Comparison of ENCODE assay signal across 8 mouse cellular contexts in genomic region chr11:98937410-98937913, GRCm38 (mm10). TPM values are rescaled to one million over a fixed set of nuclear protein-coding genes. Genes with fewer than 3 reads are reported as not detected.
DNase-seq lines count a peak whose midpoint lies in the region; ATAC-seq and TF ChIP-seq lines count a peak whose summit lies in the region.

No protein-coding gene starts in this region.

- DNase-seq in G1E (ENCODE audit: low spot score), result peak; percentile 97
- peak; percentile 96 for DNase-seq in kidney, postnatal 14 days
- peak; percentile 85 to 90 for DNase-seq in right cerebral cortex, postnatal 10 days (ENCODE audit: low spot score in 2 of 2)
- DNase-seq in urinary bladder, postnatal 25 days (ENCODE audit: low spot score), result peak; percentile 79

- TF ChIP-seq POLR2A in bone marrow, adult 2 months (IDR thresholded peaks at IDR 0.05; ENCODE audit: borderline replicate concordance, control insufficient read depth, low read depth, low read length), result no peak; the same call in 1 of the 2 replicates

- WGBS in bone marrow, adult 2 months, result under 1% methylated on average over 38 of the region's 38 CpGs
- WGBS in heart, embryonic 16.5 days, result 0% methylated on average over 38 of the region's 38 CpGs

- peak overlapping the region; percentile 93 for H3K9ac ChIP-seq in heart, embryonic 16.5 days (ENCODE audit: low read length)

- H3K27ac ChIP-seq in bone marrow, adult 2 months (ENCODE audit: control insufficient read depth, insufficient read depth, low read depth, low read length, poor library complexity), result peak overlapping the region; percentile 86
- H3K27ac ChIP-seq in heart, embryonic 16.5 days (ENCODE audit: low read length), result peak overlapping the region; percentile 92

- peak overlapping the region; percentile 81 for H3K4me3 ChIP-seq in G1E (ENCODE audit: low read depth, low read length)
- H3K4me3 ChIP-seq in bone marrow, adult 2 months (replicated peaks; ENCODE audit: control insufficient read depth, low read depth, low read length), result peak overlapping the region; percentile 67
- peak overlapping the region; percentile 60 for H3K4me3 ChIP-seq in erythroblast, embryonic 14.5 days (replicated peaks)
- H3K4me3 ChIP-seq in heart, embryonic 16.5 days (ENCODE audit: low read length), result peak overlapping the region; percentile 92
- peak overlapping the region; percentile 93 for H3K4me3 ChIP-seq in megakaryocyte, embryonic 14.5 days (replicated peaks)

- H3K4me1 ChIP-seq in G1E (ENCODE audit: insufficient read depth, low read depth, low read length), result peaks cover 87% of the 10 kb centered on the region
- peaks cover 10% of the 10 kb centered on the region for H3K4me1 ChIP-seq in bone marrow, adult 2 months (ENCODE audit: control insufficient read depth, insufficient read depth, low read length)
- H3K4me1 ChIP-seq in erythroblast, embryonic 14.5 days (ENCODE audit: control insufficient read depth), result peaks cover 43% of the 10 kb centered on the region
- peaks cover 74% of the 10 kb centered on the region for H3K4me1 ChIP-seq in heart, embryonic 16.5 days (ENCODE audit: control insufficient read depth, insufficient read depth, low read length)
- H3K4me1 ChIP-seq in megakaryocyte, embryonic 14.5 days, result peaks cover 82% of the 10 kb centered on the region

- H3K4me2 ChIP-seq in heart, embryonic 16.5 days (ENCODE audit: low read depth, low read length), result peak overlapping the region; percentile 96

- peaks cover 21% of the 10 kb centered on the region for H3K36me3 ChIP-seq in G1E (replicated peaks)
- no peaks in the 10 kb centered on the region for H3K36me3 ChIP-seq in erythroblast, embryonic 14.5 days (ENCODE audit: control insufficient read depth)
- H3K36me3 ChIP-seq in heart, embryonic 16.5 days (ENCODE audit: control insufficient read depth, insufficient read depth), result 0 out of 2 replicates have a peak, but pooled peaks cover 5% of the 10 kb centered on the region
- no peaks in the 10 kb centered on the region for H3K36me3 ChIP-seq in megakaryocyte, embryonic 14.5 days (replicated peaks; ENCODE audit: low read length)

- no peaks in the 10 kb centered on the region for H3K9me3 ChIP-seq in G1E (replicated peaks)
- H3K9me3 ChIP-seq in erythroblast, embryonic 14.5 days (ENCODE audit: control insufficient read depth, low read length), result peaks cover 9% of the 10 kb centered on the region; the same call in 1 of the 2 replicates
- H3K9me3 ChIP-seq in heart, embryonic 16.5 days (replicated peaks; ENCODE audit: control insufficient read depth, low read length), result no peaks in the 10 kb centered on the region
- H3K9me3 ChIP-seq in megakaryocyte, embryonic 14.5 days, result peaks cover 11% of the 10 kb centered on the region

- ATAC-seq in G1E (ENCODE audit: extremely low read depth, insufficient number of reproducible peaks, low FRiP score, poor library complexity, severe bottlenecking), result peak; percentile 79
- peak; percentile 84 for ATAC-seq in heart, embryonic 16.5 days (replicated peaks; ENCODE audit: extremely low read depth, insufficient read depth, low FRiP score)

- peaks cover 21% of the 10 kb centered on the region for H3K27me3 ChIP-seq in G1E (ENCODE audit: insufficient read depth, low read length)
- H3K27me3 ChIP-seq in erythroblast, embryonic 14.5 days (ENCODE audit: control insufficient read depth), result peaks cover 96% of the 10 kb centered on the region
- no peaks in the 10 kb centered on the region for H3K27me3 ChIP-seq in heart, embryonic 16.5 days (ENCODE audit: control insufficient read depth, insufficient read depth, low read length)
- H3K27me3 ChIP-seq in megakaryocyte, embryonic 14.5 days (replicated peaks), result peaks cover 96% of the 10 kb centered on the region

- TF ChIP-seq CTCF in G1E (IDR thresholded peaks at IDR 0.05; ENCODE audit: low read depth, low read length), result no peak
- TF ChIP-seq CTCF in bone marrow, adult 2 months (IDR thresholded peaks at IDR 0.05; ENCODE audit: control insufficient read depth, insufficient read depth, low read length), result no peak

RNA-seq across cellular contexts. Expression of gene Rara, which starts 9.8 kb away (rescaled TPM):
- total RNA-seq in G1E (2014; fragmentation: Nextera tagmentation) (109 and 110 TPM in 2 replicates), G1E (2017) (16.9 and 17.1 TPM in 2 replicates)
- polyA plus RNA-seq in G1E (2012), result 84.4 and 103 TPM in 2 replicates
- 8.9 and 17.2 TPM in 2 replicates for polyA plus RNA-seq in bone marrow, adult 2 months (2011; ENCODE audit: insufficient read depth, insufficient read length, low replicate concordance, missing spikeins)
- polyA plus RNA-seq in erythroblast, embryonic 14.5 days (2012), result 0.20 and 0.32 TPM in 2 replicates
- polyA plus RNA-seq in heart, embryonic 16.5 days (2015; fragmentation: Nextera tagmentation; extraction: Ambion mirVana), result 28.2 and 28.6 TPM in 2 replicates
- 11.8 and 25.3 TPM in 2 replicates for polyA plus RNA-seq in megakaryocyte, embryonic 14.5 days (2012; ENCODE audit: insufficient read depth, low replicate concordance)

RNA-seq across cellular contexts. Expression of gene Cdc6, which starts 29.9 kb away (rescaled TPM):
- 60.7 and 84.9 TPM in 2 replicates for total RNA-seq in G1E (2014; fragmentation: Nextera tagmentation)
- 52.7 and 63.4 TPM in 2 replicates for total RNA-seq in G1E (2017)
- 3.4 and 4.1 TPM in 2 replicates for polyA plus RNA-seq in G1E (2012)
- 50.4 and 53.9 TPM in 2 replicates for polyA plus RNA-seq in bone marrow, adult 2 months (2011; ENCODE audit: insufficient read depth, insufficient read length, low replicate concordance, missing spikeins)
- 0.76 and 0.82 TPM in 2 replicates for polyA plus RNA-seq in erythroblast, embryonic 14.5 days (2012)
- 18.6 and 23.0 TPM in 2 replicates for polyA plus RNA-seq in heart, embryonic 16.5 days (2015; fragmentation: Nextera tagmentation; extraction: Ambion mirVana)
- polyA plus RNA-seq in megakaryocyte, embryonic 14.5 days (2012; ENCODE audit: insufficient read depth, low replicate concordance), result 0.44 TPM in 1 of 2 replicates, not detected in the other

RNA-seq across cellular contexts. Expression of gene Gjd3, which starts 45.4 kb away (rescaled TPM):
- total RNA-seq in G1E (2014; fragmentation: Nextera tagmentation) (not detected in 2 replicates), G1E (2017) (not detected in 2 replicates)
- not detected in 2 replicates for polyA plus RNA-seq in G1E (2012)
- polyA plus RNA-seq in bone marrow, adult 2 months (2011; ENCODE audit: insufficient read depth, insufficient read length, low replicate concordance, missing spikeins), result not detected in 2 replicates
- not detected in 2 replicates for polyA plus RNA-seq in erythroblast, embryonic 14.5 days (2012)
- 4.1 and 4.5 TPM in 2 replicates for polyA plus RNA-seq in heart, embryonic 16.5 days (2015; fragmentation: Nextera tagmentation; extraction: Ambion mirVana)
- not detected in 2 replicates for polyA plus RNA-seq in megakaryocyte, embryonic 14.5 days (2012; ENCODE audit: insufficient read depth, low replicate concordance)

Comparison
In these comparisons a context has a peak if more than half of its experiments do, and no peak if none do; other contexts are left out.
1. Peak in every context shown above with its lines: DNase-seq, ATAC-seq, H3K4me3 ChIP-seq and H3K27ac ChIP-seq.